Mouse (Mus musculus) skeletal muscle tissue, postnatal 0 days (tissue): Measurements from ENCODE around the gene Emcn. TPM values are rescaled to one million over a fixed set of nuclear protein-coding genes. Genes with fewer than 3 reads are reported as not detected.

Experiments used
- polyA plus RNA-seq: library from polyadenylated mRNA; unstranded; fragments of >200 nt; fragmentation: Nextera tagmentation; extraction: Ambion mirVana; gene quantifications from 2 replicates; pipeline ENCODE4 v1.2.1, GENCODE M21; 2015

The Emcn gene
- 21.1 and 23.7 TPM in 2 replicates for polyA plus RNA-seq

DNA sequence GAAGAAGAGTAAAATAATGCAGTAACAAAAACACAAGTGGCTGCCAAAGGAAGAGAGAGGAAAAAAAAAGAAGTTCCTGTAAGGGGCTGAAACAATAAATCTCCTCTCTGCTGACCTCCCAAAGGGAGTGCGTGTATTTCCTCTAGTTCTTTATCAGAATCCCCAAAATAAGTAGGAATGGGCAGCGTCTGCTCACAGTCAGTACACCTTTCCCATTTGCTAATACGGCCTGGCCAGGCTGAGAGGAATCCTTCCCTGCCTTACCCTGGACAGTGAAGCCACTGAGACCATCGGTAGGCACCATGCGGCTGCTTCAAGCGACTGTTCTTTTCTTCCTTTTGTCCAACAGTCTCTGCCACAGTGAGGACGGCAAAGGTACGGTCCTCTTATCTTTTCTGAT lies at the start of gene Emcn:
Emcn (plus strand) TSS at position 130 of the 400 bp plus-strand sequence.

